Mouse (Mus musculus): ENCODE measurements at regions not wholly inside any gene's neighbourhood (a gene's known extent, or its start where the extent isn't known, plus 50 kb on each side); places are given as distances from the start of the nearest gene placed in this dataset.

GRCm38 (mm10) chr9:30235791-30236190 lies 191.1 kb upstream of the Snx19 start:
- Histone ChIP-seq H3K36me3 (ENCODE audit: control insufficient read depth, insufficient read depth, low read length, poor library complexity, severe bottlenecking) (no peaks in the 10 kb centered on the region), H3K27ac (ENCODE audit: insufficient read depth, low read depth, low read length, poor library complexity, severe bottlenecking) (no peak overlapping the region), H3K4me3 (ENCODE audit: insufficient read depth in 1 of 2, low read depth in 1 of 2, low read length in 2 of 2, poor library complexity in 1 of 2, severe bottlenecking in 1 of 2) (no peak overlapping the region), H3K9ac (ENCODE audit: insufficient read depth, low read depth, low read length, poor library complexity, severe bottlenecking) (no peak overlapping the region), H3K9me3 (ENCODE audit: control insufficient read depth, insufficient read depth, low read depth, low read length) (no peaks in the 10 kb centered on the region), H3K4me1 (ENCODE audit: control insufficient read depth in 2 of 2, insufficient read depth in 2 of 2, low read length in 2 of 2, poor library complexity in 1 of 2) (no peaks in the 10 kb centered on the region)
- in situ Hi-C loops (cut with MboI; ENCODE audit: low sequenced_read_pairs in 2 of 2, unreplicated experiment in 2 of 2), result no loop called here
- TF ChIP-seq ZC3H11A (IDR thresholded peaks at IDR 0.05; ENCODE audit: borderline replicate concordance, low read depth, low read length) (no peak), MAFK (IDR thresholded peaks at IDR 0.05; ENCODE audit: insufficient read depth, low read depth, low read length) (no peak), CHD2 (IDR thresholded peaks at IDR 0.05; ENCODE audit: low read depth, low read length) (no peak), ZNF384 (IDR thresholded peaks at IDR 0.05; ENCODE audit: low read depth, low read length) (no peak)
- no peak for DNase-seq (ENCODE audit: low read depth, low spot score)

GRCm38 (mm10) chr9:30242107-30242506 lies 184.8 kb upstream of the Snx19 start:
- Histone ChIP-seq H3K27ac (ENCODE audit: insufficient read depth, low read depth, low read length, poor library complexity, severe bottlenecking) (no peak overlapping the region), H3K9me3 (ENCODE audit: control insufficient read depth, insufficient read depth, low read depth, low read length) (no peaks in the 10 kb centered on the region), H3K36me3 (ENCODE audit: control insufficient read depth, insufficient read depth, low read length, poor library complexity, severe bottlenecking) (no peaks in the 10 kb centered on the region), H3K4me1 (ENCODE audit: control insufficient read depth in 2 of 2, insufficient read depth in 2 of 2, low read length in 2 of 2, poor library complexity in 1 of 2) (no peaks in the 10 kb centered on the region), H3K4me3 (ENCODE audit: insufficient read depth in 1 of 2, low read depth in 1 of 2, low read length in 2 of 2, poor library complexity in 1 of 2, severe bottlenecking in 1 of 2) (no peak overlapping the region), H3K9ac (ENCODE audit: insufficient read depth, low read depth, low read length, poor library complexity, severe bottlenecking) (no peak overlapping the region)
- no peak for DNase-seq (ENCODE audit: low read depth, low spot score)
- in situ Hi-C loops (cut with MboI; ENCODE audit: low sequenced_read_pairs in 2 of 2, unreplicated experiment in 2 of 2), result no loop called here
- TF ChIP-seq ZNF384 (IDR thresholded peaks at IDR 0.05; ENCODE audit: low read depth, low read length), result no peak
- TF ChIP-seq HCFC1 (IDR thresholded peaks at IDR 0.05; ENCODE audit: borderline replicate concordance, insufficient read depth, low read length), result no peak
- TF ChIP-seq CHD2 (IDR thresholded peaks at IDR 0.05; ENCODE audit: low read depth, low read length), result no peak
- no peak for TF ChIP-seq ZC3H11A (IDR thresholded peaks at IDR 0.05; ENCODE audit: borderline replicate concordance, low read depth, low read length)
- TF ChIP-seq MAFK (IDR thresholded peaks at IDR 0.05; ENCODE audit: insufficient read depth, low read depth, low read length), result no peak

- peak; percentile 40 for DNase-seq (ENCODE audit: low read depth, low spot score)
- Histone ChIP-seq H3K9me3 (ENCODE audit: control insufficient read depth, insufficient read depth, low read depth, low read length) (no peaks in the 10 kb centered on the region), H3K4me1 (ENCODE audit: control insufficient read depth in 2 of 2, insufficient read depth in 2 of 2, low read length in 2 of 2, poor library complexity in 1 of 2) (no peaks in the 10 kb centered on the region), H3K9ac (ENCODE audit: insufficient read depth, low read depth, low read length, poor library complexity, severe bottlenecking) (no peak overlapping the region), H3K27ac (ENCODE audit: insufficient read depth, low read depth, low read length, poor library complexity, severe bottlenecking) (no peak overlapping the region), H3K36me3 (ENCODE audit: control insufficient read depth, insufficient read depth, low read length, poor library complexity, severe bottlenecking) (no peaks in the 10 kb centered on the region), H3K4me3 (ENCODE audit: insufficient read depth in 1 of 2, low read depth in 1 of 2, low read length in 2 of 2, poor library complexity in 1 of 2, severe bottlenecking in 1 of 2) (no peak overlapping the region)
- in situ Hi-C loops (cut with MboI; ENCODE audit: low sequenced_read_pairs in 2 of 2, unreplicated experiment in 2 of 2), result no loop called here
- TF ChIP-seq HCFC1 (IDR thresholded peaks at IDR 0.05; ENCODE audit: borderline replicate concordance, insufficient read depth, low read length) (no peak), CHD2 (IDR thresholded peaks at IDR 0.05; ENCODE audit: low read depth, low read length) (no peak), ZNF384 (IDR thresholded peaks at IDR 0.05; ENCODE audit: low read depth, low read length) (no peak), MAFK (IDR thresholded peaks at IDR 0.05; ENCODE audit: insufficient read depth, low read depth, low read length) (no peak), ZC3H11A (IDR thresholded peaks at IDR 0.05; ENCODE audit: borderline replicate concordance, low read depth, low read length) (no peak)
Observed at GRCm38 (mm10) chr9:30264533-30265168, 162.3 kb upstream of the Snx19 start.

GRCm38 (mm10) chr9:30271081-30271480 lies 155.8 kb upstream of the Snx19 start:
- H3K36me3 ChIP-seq (ENCODE audit: control insufficient read depth, insufficient read depth, low read length, poor library complexity, severe bottlenecking), result no peaks in the 10 kb centered on the region
- DNase-seq (ENCODE audit: low read depth, low spot score), result no peak
- in situ Hi-C loops (cut with MboI; ENCODE audit: low sequenced_read_pairs in 2 of 2, unreplicated experiment in 2 of 2), result no loop called here

More at GRCm38 (mm10) chr9:30271081-30271480, 155.8 kb upstream of the Snx19 start:
- no peak for TF ChIP-seq MAFK (IDR thresholded peaks at IDR 0.05; ENCODE audit: insufficient read depth, low read depth, low read length)
- no peak for TF ChIP-seq CHD2 (IDR thresholded peaks at IDR 0.05; ENCODE audit: low read depth, low read length)
- TF ChIP-seq ZC3H11A (IDR thresholded peaks at IDR 0.05; ENCODE audit: borderline replicate concordance, low read depth, low read length), result no peak
- no peak for TF ChIP-seq HCFC1 (IDR thresholded peaks at IDR 0.05; ENCODE audit: borderline replicate concordance, insufficient read depth, low read length)
- TF ChIP-seq ZNF384 (IDR thresholded peaks at IDR 0.05; ENCODE audit: low read depth, low read length), result no peak
- Histone ChIP-seq H3K4me3 (ENCODE audit: insufficient read depth in 1 of 2, low read depth in 1 of 2, low read length in 2 of 2, poor library complexity in 1 of 2, severe bottlenecking in 1 of 2) (no peak overlapping the region), H3K27ac (ENCODE audit: insufficient read depth, low read depth, low read length, poor library complexity, severe bottlenecking) (no peak overlapping the region), H3K9ac (ENCODE audit: insufficient read depth, low read depth, low read length, poor library complexity, severe bottlenecking) (no peak overlapping the region), H3K9me3 (ENCODE audit: control insufficient read depth, insufficient read depth, low read depth, low read length) (no peaks in the 10 kb centered on the region), H3K4me1 (ENCODE audit: control insufficient read depth in 2 of 2, insufficient read depth in 2 of 2, low read length in 2 of 2, poor library complexity in 1 of 2) (no peaks in the 10 kb centered on the region)

Measured in ES-E14 (cell line).